Mouse (Mus musculus) heart, adult 18-20 months (tissue): ENCODE measurements around the gene Whamm. TPM values are rescaled to one million over a fixed set of nuclear protein-coding genes. Genes with fewer than 3 reads are reported as not detected.

Experiments
- DNase-seq, 2 experiments: peaks; one replicate each; pipeline ENCODE4 v3.0.0; 2021 to 2022; ENCODE audit warnings: mixed read lengths in 1 of 2
- total RNA-seq, 2 experiments: library from RNA; stranded (reverse); gene quantifications; 2 replicates each; pipeline ENCODE4 v1.2.3; 2021

The Whamm gene
- total RNA-seq, 2 experiments from 2014 or later: 7.3 to 9.1 TPM

GRCm38 (mm10) chr7:81563506-81564015, 7.5 kb upstream of the Whamm start:
- DNase-seq: no peak

- DNase-seq: no peak
Observed at GRCm38 (mm10) chr7:81564766-81565165, 6.3 kb upstream of the Whamm start.

DNA sequence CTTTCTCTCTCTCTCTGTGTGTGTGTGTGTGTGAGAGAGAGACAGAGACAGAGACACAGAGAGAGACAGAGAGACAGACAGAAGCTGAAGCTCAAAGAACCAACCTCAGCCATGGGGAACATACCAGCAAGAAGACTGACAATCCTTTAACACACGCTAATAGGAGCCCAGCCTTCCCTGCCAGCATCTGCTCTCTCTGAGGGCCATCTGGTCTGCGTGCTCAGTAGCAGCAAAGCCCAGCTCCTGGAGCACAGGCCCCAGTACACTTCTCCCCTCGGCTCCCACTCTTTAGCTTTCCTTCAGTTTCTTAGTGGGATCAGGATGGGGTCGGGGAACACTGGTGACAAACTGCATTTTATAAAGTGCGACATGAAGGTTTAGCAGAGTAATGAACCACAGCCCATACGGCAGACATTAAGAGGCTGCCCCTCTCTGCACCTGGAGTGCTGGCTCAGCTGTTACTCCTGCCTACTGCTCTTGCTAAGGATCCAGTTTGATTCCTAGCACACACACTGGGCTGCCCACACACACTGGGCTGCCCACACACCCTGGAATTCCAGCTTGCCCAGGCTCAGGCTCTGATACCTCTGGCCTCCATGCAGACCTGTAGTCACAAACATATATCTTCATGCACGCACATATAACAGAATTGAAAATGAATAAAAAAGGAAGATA, 5.5 kb upstream of the Whamm start:
- no peak for DNase-seq

- DNase-seq: no peak
Observed at GRCm38 (mm10) chr7:81566332-81566731, 4.7 kb upstream of the Whamm start.

GRCm38 (mm10) chr7:81566892-81567291, 4.2 kb upstream of the Whamm start, which contains the start of gene Fsd2:
Gene Fsd2, minus strand, starts transcription at chr7:81566944.
- DNase-seq: peak; percentile 69 to 87

DNA sequence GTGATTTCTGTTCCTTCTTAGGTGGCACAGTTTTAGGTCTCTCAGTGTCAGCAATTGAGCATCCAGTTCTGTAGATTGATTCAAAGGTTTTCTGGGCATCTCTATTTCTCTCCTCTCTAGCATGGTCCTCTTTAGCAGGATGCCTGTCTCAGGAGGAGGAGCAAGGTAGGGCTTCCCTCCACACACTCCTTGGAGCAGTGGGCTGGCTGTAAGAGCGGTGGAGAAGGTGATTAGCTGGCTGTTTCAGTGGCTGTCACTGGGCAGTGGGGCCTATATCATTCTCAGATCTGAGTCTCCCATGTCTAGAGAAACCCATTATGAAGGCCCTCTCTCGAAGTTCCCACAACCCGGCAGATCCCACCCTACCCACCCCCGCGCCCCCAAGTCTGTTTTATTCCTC, 3.7 kb upstream of the Whamm start:
- DNase-seq: no peak

DNA sequence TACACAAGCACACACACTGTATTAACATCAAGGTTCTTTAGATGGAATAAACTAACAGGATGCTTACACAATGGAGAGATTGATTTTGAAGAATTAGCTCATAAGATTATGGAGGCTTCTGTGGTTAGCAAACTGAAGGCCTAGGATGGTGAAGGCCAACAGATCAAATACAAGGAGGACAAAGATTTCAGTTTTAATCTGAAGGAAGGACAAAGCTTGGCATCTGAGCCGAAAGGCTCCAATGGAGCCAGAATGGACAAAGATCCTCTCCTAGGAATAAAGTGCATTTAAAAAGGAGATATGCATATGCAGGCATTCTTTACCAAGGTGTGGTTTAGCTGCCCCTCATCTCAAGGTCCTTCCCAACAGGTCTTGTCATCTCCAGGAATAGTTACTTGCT, 1.2 kb upstream of the Whamm start:
- no peak for DNase-seq

GRCm38 (mm10) chr7:81570271-81570670, 795 bp upstream of the Whamm start:
- DNase-seq: no peak

DNA sequence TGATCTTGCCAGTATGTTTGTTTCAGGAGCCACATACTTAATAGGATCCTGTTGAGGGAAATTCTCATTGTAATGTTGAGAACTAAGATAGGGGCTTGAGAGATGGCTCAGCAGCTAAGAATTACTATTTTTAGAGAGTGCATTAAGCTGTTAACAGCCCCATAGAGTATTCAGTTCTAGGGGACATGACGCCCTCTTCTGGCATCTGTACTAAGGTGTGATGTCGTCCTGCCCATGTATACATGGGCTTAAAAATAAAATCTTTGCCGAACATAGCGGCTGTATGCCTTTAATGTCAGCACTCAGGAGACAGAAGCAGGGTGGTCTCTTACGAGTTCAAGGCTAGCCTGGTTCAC, 336 bp upstream of the Whamm start:
- no peak for DNase-seq

DNA sequence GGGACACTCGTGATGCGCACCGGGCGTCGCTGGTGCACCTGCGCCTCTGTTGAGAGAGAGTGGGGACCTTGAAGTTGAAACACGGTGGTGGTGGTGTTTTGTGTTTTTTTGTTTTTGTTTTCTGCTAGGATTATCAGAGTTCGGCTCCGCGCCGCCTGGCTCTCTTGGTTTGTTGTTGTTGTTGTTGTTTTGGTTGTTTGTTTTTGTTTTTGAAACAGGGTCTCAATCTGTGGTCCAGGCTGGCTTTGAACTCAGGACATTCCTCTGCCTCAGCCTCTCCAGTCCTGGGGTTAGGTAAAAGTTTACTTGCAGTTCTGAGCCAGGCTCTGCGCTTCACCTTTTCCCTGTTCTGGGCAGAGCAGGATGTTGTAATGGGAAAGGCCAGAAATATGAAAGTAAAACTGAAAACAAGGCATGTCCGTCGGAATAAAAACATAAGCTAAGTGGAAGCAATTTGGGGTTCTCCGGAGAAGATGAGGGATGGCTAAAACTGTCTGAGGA, 925 bp downstream of the Whamm start:
- peak; percentile 41 to 51 for DNase-seq

GRCm38 (mm10) chr7:81572610-81573268, 1.7 kb downstream of the Whamm start:
- no peak for DNase-seq

- DNase-seq: peak; percentile 68 to 76
Observed at GRCm38 (mm10) chr7:81573397-81573796, 2.3 kb downstream of the Whamm start.

DNA sequence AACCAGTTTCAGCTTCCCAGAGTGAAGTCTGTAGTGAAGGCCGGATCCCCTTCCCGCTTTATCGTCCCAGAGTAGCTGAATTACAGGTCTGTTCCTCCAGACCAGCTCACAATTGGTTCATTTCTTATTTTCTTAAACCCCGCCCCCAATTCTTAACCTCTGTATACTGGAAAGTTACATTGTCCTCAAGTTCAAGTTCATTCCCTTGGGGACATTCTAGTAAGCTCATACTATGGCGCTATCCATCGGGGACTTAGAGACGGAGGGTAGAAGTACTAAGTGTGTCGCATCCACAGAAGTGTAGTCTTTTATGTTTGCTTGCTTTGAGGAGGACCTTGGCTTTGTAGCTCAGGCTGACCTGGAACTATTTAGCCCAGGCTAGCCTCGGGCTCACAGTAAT, 2.8 kb downstream of the Whamm start:
- DNase-seq: no peak

GRCm38 (mm10) chr7:81575606-81576005, 4.5 kb downstream of the Whamm start:
- DNase-seq: no peak

DNA sequence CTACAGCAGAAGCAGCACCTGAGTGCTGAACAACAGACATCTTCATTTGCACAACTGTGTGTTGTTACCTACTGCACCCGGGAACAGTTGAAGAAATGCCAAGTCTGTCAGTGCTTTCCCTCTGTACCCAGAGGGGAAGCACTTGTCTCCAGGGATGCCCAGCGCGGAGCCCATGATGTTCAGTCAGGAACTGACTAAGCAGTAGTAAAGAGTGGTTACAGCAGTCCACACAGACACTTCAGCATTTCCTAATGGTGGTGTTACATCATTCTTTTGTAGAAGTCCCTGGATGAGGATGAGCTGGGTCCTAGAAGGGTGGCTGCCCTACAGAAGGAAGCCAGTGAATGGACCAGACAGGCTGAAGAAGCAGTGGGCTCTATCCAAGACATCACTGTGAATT, 6.8 kb downstream of the Whamm start:
- no peak for DNase-seq

- DNase-seq: no peak
Observed at GRCm38 (mm10) chr7:81578413-81578812, 7.3 kb downstream of the Whamm start.

- DNase-seq: no peak
Observed at GRCm38 (mm10) chr7:81579312-81579711, 8.2 kb downstream of the Whamm start.

- no peak for DNase-seq
Observed at GRCm38 (mm10) chr7:81583512-81583911, 12.4 kb downstream of the Whamm start.

- no peak for DNase-seq
Observed at GRCm38 (mm10) chr7:81585326-81585725, 14.3 kb downstream of the Whamm start.

GRCm38 (mm10) chr7:81587238-81587637, 16.2 kb downstream of the Whamm start:
- DNase-seq: no peak

- no peak for DNase-seq
Observed at GRCm38 (mm10) chr7:81592686-81593085, 21.6 kb downstream of the Whamm start.

GRCm38 (mm10) chr7:81593387-81593786, 22.3 kb downstream of the Whamm start:
- DNase-seq: no peak

DNA sequence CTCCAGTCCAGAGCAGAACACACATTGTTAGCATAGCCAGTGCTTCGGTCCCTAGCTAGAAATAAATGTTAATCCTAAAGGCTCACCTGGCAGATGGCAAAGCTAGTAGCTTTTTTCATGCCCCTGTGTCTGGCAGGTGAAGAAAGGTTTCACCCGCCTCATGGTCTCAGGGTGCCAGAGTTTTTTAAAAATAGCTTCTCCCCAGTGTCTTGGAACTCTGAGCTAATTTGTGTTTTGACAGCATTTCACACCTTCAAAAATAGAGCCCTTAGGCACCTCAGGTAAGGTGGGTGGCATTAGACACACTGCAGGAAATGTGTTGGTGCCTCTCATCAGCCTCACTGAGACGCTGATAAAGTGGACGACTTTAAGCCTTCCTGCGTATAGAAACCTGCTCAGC, 24.0 kb downstream of the Whamm start:
- no peak for DNase-seq

DNA sequence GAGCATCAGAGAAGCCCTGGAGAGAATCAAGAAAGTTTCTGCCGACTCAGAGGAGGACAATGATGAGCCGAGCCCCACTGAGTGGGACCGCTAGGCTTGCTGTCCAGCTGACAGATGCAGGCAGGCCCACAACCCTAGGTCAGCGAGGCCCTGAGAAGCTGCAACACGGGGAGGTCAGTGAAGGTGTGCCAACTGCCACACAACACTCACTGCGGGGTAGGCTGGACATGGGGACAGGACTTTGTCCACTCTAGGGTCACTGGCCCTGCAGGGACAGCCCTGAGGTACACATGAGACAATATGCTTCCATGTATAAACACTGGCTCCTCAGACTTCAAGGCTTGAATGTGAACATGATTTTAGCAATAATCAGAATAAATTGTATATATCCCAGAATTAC, 25.0 kb downstream of the Whamm start:
- DNase-seq: no peak
